8 mouse cellular contexts compared by ENCODE assay signal in genomic region chr16:22266384-22266783, GRCm38 (mm10). TPM values are rescaled to one million over a fixed set of nuclear protein-coding genes. Genes with fewer than 3 reads are reported as not detected.
DNase-seq lines count a peak whose midpoint lies in the region; ATAC-seq and TF ChIP-seq lines count a peak whose summit lies in the region.

No protein-coding gene starts in this region.

- DNase-seq in kidney, adult 2 months, result no peak
- DNase-seq in midbrain, postnatal 0 days (ENCODE audit: low spot score), result no peak
- no peak for DNase-seq in urinary bladder, postnatal 4 days (ENCODE audit: low spot score in 2 of 2)
- DNase-seq in gastrocnemius, postnatal 36 days, result no peak

- intact Hi-C loops in gastrocnemius, postnatal 36 days (cut with DNase I), result no loop called here

- H3K4me3 ChIP-seq in kidney, embryonic 14.5 days (ENCODE audit: low read length), result peak overlapping the region; percentile 91
- no peak overlapping the region for H3K4me3 ChIP-seq in kidney, adult 2 months (ENCODE audit: insufficient read depth, low read depth, low read length)
- H3K4me3 ChIP-seq in brown adipose tissue, adult 24 weeks (ENCODE audit: insufficient read depth, low read depth, low read length), result peak overlapping the region; percentile 66; the same call in 1 of the 2 replicates
- H3K4me3 ChIP-seq in hindbrain, embryonic 15.5 days, result peak overlapping the region; percentile 87
- H3K4me3 ChIP-seq in midbrain, postnatal 0 days (ENCODE audit: low read depth, low read length), result peak overlapping the region; percentile 85

- H3K4me1 ChIP-seq in kidney, embryonic 14.5 days (ENCODE audit: control insufficient read depth, insufficient read depth, low read length), result peaks cover 6% of the 10 kb centered on the region; the same call in 1 of the 2 replicates
- peaks cover 13% of the 10 kb centered on the region for H3K4me1 ChIP-seq in kidney, adult 2 months (ENCODE audit: control insufficient read depth, insufficient read depth, low read length)
- peaks cover 5% of the 10 kb centered on the region for H3K4me1 ChIP-seq in brown adipose tissue, adult 24 weeks (ENCODE audit: control insufficient read depth, insufficient read depth, insufficient read length, low read length)
- peaks cover 31% of the 10 kb centered on the region for H3K4me1 ChIP-seq in hindbrain, embryonic 15.5 days (replicated peaks)
- no peaks in the 10 kb centered on the region for H3K4me1 ChIP-seq in midbrain, postnatal 0 days (ENCODE audit: insufficient read depth, low read length)

- TF ChIP-seq POLR2A in kidney, adult 2 months (IDR thresholded peaks at IDR 0.05; ENCODE audit: low read depth, low read length), result no peak

- no peaks in the 10 kb centered on the region for H3K27me3 ChIP-seq in kidney, embryonic 14.5 days (ENCODE audit: control insufficient read depth, insufficient read depth, low read length)
- H3K27me3 ChIP-seq in kidney, adult 2 months (replicated peaks; ENCODE audit: control insufficient read depth, insufficient read depth, low read length), result no peaks in the 10 kb centered on the region
- no peaks in the 10 kb centered on the region for H3K27me3 ChIP-seq in hindbrain, embryonic 15.5 days
- H3K27me3 ChIP-seq in midbrain, postnatal 0 days (ENCODE audit: insufficient read depth, low read length), result no peaks in the 10 kb centered on the region

- ATAC-seq in kidney, embryonic 14.5 days (ENCODE audit: low FRiP score, low TSS enrichment), result peak; percentile 24; the same call in 1 of the 2 replicates
- ATAC-seq in hindbrain, embryonic 15.5 days (ENCODE audit: low FRiP score, low read depth), result peak; percentile 0; the same call in 1 of the 2 replicates
- ATAC-seq in midbrain, postnatal 0 days (ENCODE audit: low FRiP score), result peak; percentile 2; the same call in 1 of the 2 replicates
- no peak for ATAC-seq in activated CD4-positive, CD25-positive, alpha-beta regulatory T cell, adult 4 months

- H3K4me2 ChIP-seq in kidney, embryonic 14.5 days (replicated peaks; ENCODE audit: low read depth, low read length), result peak overlapping the region; percentile 48
- peak overlapping the region; percentile 91 for H3K4me2 ChIP-seq in hindbrain, embryonic 15.5 days
- peak overlapping the region; percentile 63 for H3K4me2 ChIP-seq in midbrain, postnatal 0 days (ENCODE audit: low read depth, low read length, poor library complexity, severe bottlenecking)

- TF ChIP-seq CTCF in kidney, adult 2 months (conservative IDR thresholded peaks at IDR 0.05; ENCODE audit: insufficient read depth, insufficient read length, low read depth, low read length), result no peak
- TF ChIP-seq CTCF in midbrain, postnatal 0 days (IDR thresholded peaks at IDR 0.05), result no peak

- H3K9me3 ChIP-seq in kidney, embryonic 14.5 days (ENCODE audit: control insufficient read depth, low read length), result no peaks in the 10 kb centered on the region
- no peaks in the 10 kb centered on the region for H3K9me3 ChIP-seq in hindbrain, embryonic 15.5 days
- no peaks in the 10 kb centered on the region for H3K9me3 ChIP-seq in midbrain, postnatal 0 days (ENCODE audit: low read length)

- peak overlapping the region; percentile 95 for H3K27ac ChIP-seq in kidney, embryonic 14.5 days (ENCODE audit: low read depth, low read length)
- no peak overlapping the region for H3K27ac ChIP-seq in kidney, adult 2 months (ENCODE audit: insufficient read depth, low read depth, low read length)
- no peak overlapping the region for H3K27ac ChIP-seq in brown adipose tissue, adult 24 weeks (replicated peaks; ENCODE audit: low read depth, low read length)
- peak overlapping the region; percentile 99 for H3K27ac ChIP-seq in hindbrain, embryonic 15.5 days (replicated peaks)
- H3K27ac ChIP-seq in midbrain, postnatal 0 days (ENCODE audit: low read depth, low read length), result peak overlapping the region; percentile 87

- 42% methylated on average over 8 of the region's 8 CpGs for WGBS in kidney, embryonic 14.5 days
- WGBS in kidney, adult 2 months, result 35% methylated on average over 8 of the region's 8 CpGs
- WGBS in hindbrain, embryonic 15.5 days, result 41% methylated on average over 8 of the region's 8 CpGs
- WGBS in midbrain, postnatal 0 days, result 34% methylated on average over 8 of the region's 8 CpGs

- peak overlapping the region; percentile 98; the same call in 1 of the 2 replicates for H3K9ac ChIP-seq in kidney, embryonic 14.5 days (ENCODE audit: low read depth, low read length)
- H3K9ac ChIP-seq in hindbrain, embryonic 15.5 days, result peak overlapping the region; percentile 60
- peak overlapping the region; percentile 64 for H3K9ac ChIP-seq in midbrain, postnatal 0 days (replicated peaks; ENCODE audit: low read length, poor library complexity, severe bottlenecking)

- H3K36me3 ChIP-seq in kidney, embryonic 14.5 days (ENCODE audit: control insufficient read depth, insufficient read depth, low read length), result no peaks in the 10 kb centered on the region
- no peaks in the 10 kb centered on the region for H3K36me3 ChIP-seq in kidney, adult 2 months (ENCODE audit: control insufficient read depth, insufficient read depth, low read length)
- no peaks in the 10 kb centered on the region for H3K36me3 ChIP-seq in hindbrain, embryonic 15.5 days
- no peaks in the 10 kb centered on the region for H3K36me3 ChIP-seq in midbrain, postnatal 0 days (ENCODE audit: insufficient read depth, low read length)

RNA-seq across cellular contexts. Expression of gene Tra2b, which starts 0.6 kb away (rescaled TPM):
- 410 and 424 TPM in 2 replicates for polyA plus RNA-seq in kidney, embryonic 14.5 days (2014; fragmentation: Nextera tagmentation; extraction: Ambion mirVana)
- polyA plus RNA-seq in kidney, adult 2 months (2012; rRNA removed), result 19.4 and 29.1 TPM in 2 replicates
- 64.5 and 67.0 TPM in 2 replicates for polyA plus RNA-seq in brown adipose tissue, adult 24 weeks (2012; ENCODE audit: insufficient read depth, insufficient read length, missing spikeins)
- 239 and 250 TPM in 2 replicates for polyA plus RNA-seq in hindbrain, embryonic 15.5 days (2015; fragmentation: Nextera tagmentation; extraction: Ambion mirVana)
- 128 and 170 TPM in 2 replicates for total RNA-seq in midbrain, postnatal 0 days (2014; rRNA removed)
- polyA plus RNA-seq in midbrain, postnatal 0 days (2015; fragmentation: Nextera tagmentation; extraction: Ambion mirVana), result 179 and 208 TPM in 2 replicates
- polyA plus RNA-seq in activated CD4-positive, CD25-positive, alpha-beta regulatory T cell, adult 4 months (2017; shearing (Covaris generic)), result 100 to 1,000 TPM; 191 to 329 TPM
- total RNA-seq in gastrocnemius, postnatal 36 days (2021), result 10 to 100 TPM; 25.3 to 34.1 TPM

Comparison
In these comparisons a context has a peak if more than half of its experiments do, and no peak if none do; other contexts are left out.
1. H3K27ac ChIP-seq: peak in kidney, embryonic 14.5 days (single experiment), hindbrain, embryonic 15.5 days (single experiment) and midbrain, postnatal 0 days (single experiment); none in kidney, adult 2 months (single experiment) and brown adipose tissue, adult 24 weeks (single experiment).
2. Peak in every context shown above with its lines, with median percentiles within 50 percentile points of each other: H3K4me2 ChIP-seq and H3K9ac ChIP-seq.